Mouse (Mus musculus) bone marrow, adult 2 months (tissue): Measurements from ENCODE around the gene Ttc7b.

Source experiments
- CTCF ChIP-seq: fragments of 200-500 bp; IDR thresholded peaks from 2 replicates; pipeline ENCODE4 v1.5.1; 2011; ENCODE audit warnings: low read length, control low read depth; ENCODE audit not compliant: control insufficient read depth, insufficient read depth
- POLR2A ChIP-seq: fragments of 200-500 bp; IDR thresholded peaks from 2 replicates; pipeline ENCODE4 v1.6.1; 2011; ENCODE audit warnings: low read depth, mild to moderate bottlenecking, control low read depth, low read length, borderline replicate concordance; ENCODE audit not compliant: control insufficient read depth

GRCm38 (mm10) chr12:100322225-100322624 lies 198.4 kb downstream of the Ttc7b start:
- TF ChIP-seq CTCF = no peak
- no peak for TF ChIP-seq POLR2A
